Comparison of ENCODE assay signal across 9 mouse cellular contexts in genomic region chr10:84416752-84417151, GRCm38 (mm10). TPM values are rescaled to one million over a fixed set of nuclear protein-coding genes. Genes with fewer than 3 reads are reported as not detected.
DNase-seq lines count a peak whose midpoint lies in the region; ATAC-seq and TF ChIP-seq lines count a peak whose summit lies in the region.
"Had no signal": no experiment of that assay in that cellular context is flagged by ENCODE, and none has a peak within 500 bp of the region (broad histone marks: within the 10 kb centered on the region; RNA-seq: fewer than 3 reads in every experiment).

No protein-coding gene starts in this region.

- WGBS in forebrain, embryonic 13.5 days = 91% methylated on average over 8 of the region's 8 CpGs
- WGBS in forebrain, embryonic 10.5 days = 94% methylated on average over 8 of the region's 8 CpGs
- WGBS in embryonic facial prominence, embryonic 15.5 days = 72% methylated on average over 8 of the region's 8 CpGs

- H3K27me3 ChIP-seq in forebrain, embryonic 13.5 days = no peaks in the 10 kb centered on the region
- no peaks in the 10 kb centered on the region for H3K27me3 ChIP-seq in forebrain, embryonic 10.5 days (ENCODE audit: poor library complexity, severe bottlenecking)
- no peaks in the 10 kb centered on the region for H3K27me3 ChIP-seq in embryonic facial prominence, embryonic 15.5 days

- H3K27ac ChIP-seq in forebrain, embryonic 13.5 days = peak overlapping the region; percentile 35
- no peak overlapping the region for H3K27ac ChIP-seq in forebrain, embryonic 10.5 days
- H3K27ac ChIP-seq in left cerebral cortex, adult 2 months = peak overlapping the region; percentile 89
- 0 out of 2 replicates have a peak overlapping the region, but pooled peaks have one; percentile 34 for H3K27ac ChIP-seq in embryonic facial prominence, embryonic 15.5 days (replicated peaks)

- TF ChIP-seq CTCF in left cerebral cortex, adult 2 months (IDR thresholded peaks at IDR 0.05) = no peak; the same call in 1 of the 2 replicates

- no peaks in the 10 kb centered on the region for H3K9me3 ChIP-seq in forebrain, embryonic 13.5 days (replicated peaks)
- H3K9me3 ChIP-seq in forebrain, embryonic 10.5 days = no peaks in the 10 kb centered on the region
- no peaks in the 10 kb centered on the region for H3K9me3 ChIP-seq in embryonic facial prominence, embryonic 15.5 days (replicated peaks)

- H3K4me2 ChIP-seq in forebrain, embryonic 13.5 days = no peak overlapping the region
- H3K4me2 ChIP-seq in embryonic facial prominence, embryonic 15.5 days (replicated peaks) = no peak overlapping the region

- no peak overlapping the region for H3K4me3 ChIP-seq in forebrain, embryonic 13.5 days
- H3K4me3 ChIP-seq in forebrain, embryonic 10.5 days = no peak overlapping the region
- no peak overlapping the region for H3K4me3 ChIP-seq in left cerebral cortex, adult 2 months
- no peak overlapping the region for H3K4me3 ChIP-seq in embryonic facial prominence, embryonic 15.5 days (replicated peaks)

- H3K9ac ChIP-seq in forebrain, embryonic 13.5 days = no peak overlapping the region
- no peak overlapping the region for H3K9ac ChIP-seq in embryonic facial prominence, embryonic 15.5 days

- intact Hi-C loops in left cerebral cortex, adult 2 months (cut with DNase I) = no loop called here
- intact Hi-C loops in gastrocnemius, postnatal 36 days (cut with DNase I) = no loop called here

- no peak for ATAC-seq in forebrain, embryonic 13.5 days
- no peak for ATAC-seq in embryonic facial prominence, embryonic 15.5 days (ENCODE audit: insufficient number of reproducible peaks, low FRiP score, low TSS enrichment, low read depth)

- H3K36me3 ChIP-seq in forebrain, embryonic 13.5 days (ENCODE audit: poor library complexity, severe bottlenecking) = peaks cover 18% of the 10 kb centered on the region
- peaks cover 50% of the 10 kb centered on the region for H3K36me3 ChIP-seq in forebrain, embryonic 10.5 days (replicated peaks)
- peaks cover 15% of the 10 kb centered on the region; the same call in 1 of the 2 replicates for H3K36me3 ChIP-seq in embryonic facial prominence, embryonic 15.5 days

- no peak for DNase-seq in forebrain, embryonic 10.5 days (ENCODE audit: extremely low spot score, low spot score)
- no peak for DNase-seq in left cerebral cortex, adult 2 months (ENCODE audit: extremely low spot score in 1 of 2, low spot score in 2 of 2)
- DNase-seq in left cerebral cortex, adult 9 months (ENCODE audit: low spot score in 2 of 2) = no peak
- DNase-seq in telencephalon, adult 2 months (ENCODE audit: low read depth, low spot score) = peak; percentile 81
- DNase-seq in adrenal gland, adult 18-20 months (ENCODE audit: low spot score in 2 of 2) = no peak
- no peak for DNase-seq in gastrocnemius, postnatal 36 days
- DNase-seq: liver had no signal

- H3K4me1 ChIP-seq in forebrain, embryonic 13.5 days = peaks cover 48% of the 10 kb centered on the region
- peaks cover 30% of the 10 kb centered on the region for H3K4me1 ChIP-seq in forebrain, embryonic 10.5 days
- H3K4me1 ChIP-seq in embryonic facial prominence, embryonic 15.5 days = peaks cover 20% of the 10 kb centered on the region

RNA-seq across cellular contexts. Expression of gene Nuak1, which starts 23.6 kb away (rescaled TPM):
- 5.3 and 7.4 TPM in 2 replicates for polyA plus RNA-seq in forebrain, embryonic 13.5 days (2015; fragmentation: Nextera tagmentation; extraction: Ambion mirVana)
- 2.1 and 2.4 TPM in 2 replicates for polyA plus RNA-seq in forebrain, embryonic 10.5 days (2016; fragmentation: Nextera tagmentation; extraction: Ambion mirVana)
- total RNA-seq in left cerebral cortex, adult 2 months (2021) = 10 to 100 TPM; 72.9 to 87.5 TPM
- polyA plus RNA-seq in embryonic facial prominence, embryonic 15.5 days (2015; fragmentation: Nextera tagmentation; extraction: Ambion mirVana) = 3.3 and 3.4 TPM in 2 replicates
- total RNA-seq in adrenal gland, adult 18-20 months (2021) = 1 to 10 TPM; 5.4 to 6.8 TPM
- 10 to 100 TPM; 13.5 to 18.9 TPM for total RNA-seq in gastrocnemius, postnatal 36 days (2021)
